Mouse (Mus musculus): ENCODE measurements around the gene Taar7e. TPM values are rescaled to one million over a fixed set of nuclear protein-coding genes. Genes with fewer than 3 reads are reported as not detected.
A peak's percentile ranks its signal among the peaks of the same experiment; 100 is the strongest.
"Not testable (repeated sequence)": the region's sequence is repeated elsewhere in the genome, so short reads cannot be mapped to it uniquely, and the experiment has no call there.

The Taar7e gene
- polyA plus RNA-seq, 1 experiment from 2014 or later = not detected

DNA sequence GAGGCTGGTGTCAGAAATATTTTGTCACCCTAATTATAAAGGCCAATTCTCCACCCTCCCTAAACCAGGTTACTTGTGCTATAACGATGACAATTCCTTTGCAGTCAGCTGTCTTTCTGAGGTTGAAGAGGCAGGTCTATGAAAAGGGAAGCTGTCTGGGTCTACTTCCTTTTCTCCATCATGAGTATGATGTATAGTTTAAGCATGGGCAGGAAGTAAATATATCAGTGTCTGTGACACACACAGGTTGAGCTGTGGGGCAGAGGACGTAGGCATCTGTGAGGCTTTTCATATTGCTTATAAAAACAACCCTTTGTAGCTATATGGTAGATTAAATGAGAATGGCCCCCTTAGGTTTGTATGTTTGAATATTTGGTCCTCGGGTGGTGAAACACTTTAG is 21.6 kb downstream of the Taar7e start:
- ATAC-seq (no peak), DNase-seq (ENCODE audit: low read depth, low spot score) (no peak)
- no peak for TF ChIP-seq CTCF (IDR thresholded peaks at IDR 0.05)
- ChIA-PET POLR2A (no interaction called here), CTCF (interaction anchor here (1.1 to 1.2 kb wide), 2 partner anchors 13 to 21 kb away, joined by 3 read pairs; no protein-coding TSS in a partner anchor)
- in situ Hi-C loops (cut with MboI; ENCODE audit: low pct_unique_long_range_greater_than_20kb) = no loop called here
- peaks cover 16% of the 10 kb centered on the region for H3K27me3 ChIP-seq

DNA sequence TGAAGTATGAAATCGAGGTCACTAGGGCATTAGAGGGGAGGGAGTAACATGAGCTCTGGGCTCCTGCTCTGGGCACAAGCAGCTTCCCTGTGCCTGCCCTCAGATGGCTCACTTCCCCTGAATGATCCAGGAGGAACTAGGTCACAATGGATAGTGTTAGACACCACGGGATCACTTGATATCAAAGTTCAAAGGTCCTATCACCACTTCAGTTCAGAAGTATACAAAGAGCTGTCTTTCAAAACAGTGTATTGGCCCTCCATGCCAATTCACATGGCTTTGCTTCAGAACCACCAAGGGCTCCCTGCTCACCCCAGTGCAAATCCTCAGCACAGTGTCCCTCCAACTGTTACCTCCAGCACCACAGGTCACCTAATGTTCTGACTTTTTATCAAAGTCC is 37.3 kb downstream of the Taar7e start:
- peaks cover 43% of the 10 kb centered on the region for H3K27me3 ChIP-seq
- ATAC-seq; CTCF ChIA-PET; POLR2A ChIA-PET; DNase-seq (ENCODE audit: low read depth, low spot score): not testable (repeated sequence)
- in situ Hi-C loops (cut with MboI; ENCODE audit: low pct_unique_long_range_greater_than_20kb) = loop anchor here (25.0 kb wide), 1 partner anchor 987 kb away; no protein-coding TSS in a partner anchor

DNA sequence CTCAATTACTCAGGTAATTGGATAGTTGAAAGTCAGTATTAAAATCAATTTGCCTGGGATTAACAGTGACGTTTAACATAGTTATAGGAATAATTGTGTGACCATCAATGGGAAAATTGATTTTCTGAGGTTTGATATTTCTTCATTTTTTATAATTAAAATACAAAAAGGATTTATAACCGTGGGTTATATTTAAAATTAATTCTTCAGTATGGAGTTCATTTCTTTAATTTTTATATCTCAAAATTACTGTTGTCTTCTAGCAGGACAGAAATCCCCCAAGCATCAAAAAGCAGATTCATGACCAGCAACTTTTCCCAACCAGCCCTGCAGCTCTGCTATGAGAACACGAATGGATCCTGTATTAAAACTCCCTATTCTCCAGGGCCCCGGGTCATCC is 38.8 kb downstream of the Taar7e start, which contains the start of gene Taar8a:
Gene Taar8a, plus strand, starts transcription at position 301 of the 400 bp plus-strand sequence.
- POLR2A ChIA-PET; DNase-seq (ENCODE audit: low read depth, low spot score); CTCF ChIA-PET; ATAC-seq: not testable (repeated sequence)
- in situ Hi-C loops (cut with MboI; ENCODE audit: low pct_unique_long_range_greater_than_20kb) = loop anchor here (25.0 kb wide), 1 partner anchor 989 kb away; no protein-coding TSS in a partner anchor
- peaks cover 44% of the 10 kb centered on the region for H3K27me3 ChIP-seq

DNA sequence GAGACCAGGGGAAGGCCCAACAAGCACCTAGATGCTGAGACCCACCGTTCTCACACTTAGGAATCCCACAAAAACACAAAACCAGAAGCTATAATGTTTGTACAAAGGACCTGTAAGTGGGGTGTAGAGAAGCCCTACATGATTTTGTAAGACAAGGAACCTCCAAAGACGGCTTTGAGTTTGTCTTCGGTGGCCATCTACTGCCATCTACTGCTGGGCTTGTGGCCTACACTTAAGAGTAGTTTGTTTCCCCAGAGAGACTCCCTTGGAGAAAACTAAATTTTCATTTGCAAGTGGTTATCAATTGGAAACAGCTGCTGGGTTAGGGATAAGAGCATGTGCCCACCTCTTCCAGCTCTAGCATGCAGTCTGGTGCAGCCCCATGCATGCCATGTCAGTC is 42.8 kb downstream of the Taar7e start:
- peak; percentile 68 for TF ChIP-seq CTCF (IDR thresholded peaks at IDR 0.05)
- POLR2A ChIA-PET = interaction anchor here (0.6 kb wide), 1 partner anchor 254 kb away, joined by 3 read pairs; no protein-coding TSS in a partner anchor
- DNase-seq (ENCODE audit: low read depth, low spot score) (no peak), ATAC-seq (no peak)
- H3K27me3 ChIP-seq = peaks cover 26% of the 10 kb centered on the region
- CTCF ChIA-PET = interaction anchor here (0.8 to 1.6 kb wide), 8 partner anchors 12 to 274 kb away, joined by 3 to 4 read pairs (median 3); no protein-coding TSS in a partner anchor
- in situ Hi-C loops (cut with MboI; ENCODE audit: low pct_unique_long_range_greater_than_20kb) = loop anchor here (5.0 to 25.0 kb wide), 2 partner anchors 263 to 993 kb away; no protein-coding TSS in a partner anchor

DNA sequence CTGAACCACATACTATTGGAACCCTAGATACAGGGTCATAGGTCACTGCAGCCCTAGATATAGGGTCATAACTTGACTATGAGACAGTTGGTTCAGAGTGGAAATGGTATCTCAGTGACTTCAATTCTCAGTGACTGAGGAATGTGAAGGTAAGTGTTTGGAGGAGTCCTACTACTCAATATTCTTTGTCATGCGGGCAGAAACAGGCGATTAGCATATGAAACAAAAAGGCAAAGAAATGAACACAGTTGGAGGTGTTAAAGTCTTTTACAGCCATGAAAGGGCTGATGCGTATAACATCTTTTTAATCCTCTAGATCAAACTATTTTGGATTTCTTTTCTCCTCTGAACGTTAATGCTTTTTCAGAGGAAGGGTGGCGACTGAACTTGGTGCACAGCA is 48.5 kb downstream of the Taar7e start:
- ATAC-seq (no peak), DNase-seq (ENCODE audit: low read depth, low spot score) (no peak)
- peaks cover 25% of the 10 kb centered on the region for H3K27me3 ChIP-seq
- no peak for TF ChIP-seq CTCF (IDR thresholded peaks at IDR 0.05)
- ChIA-PET CTCF (interaction anchor here (1.1 kb wide), 1 partner anchor 45 kb away, joined by 3 read pairs; no protein-coding TSS in a partner anchor), POLR2A (no interaction called here)
- in situ Hi-C loops (cut with MboI; ENCODE audit: low pct_unique_long_range_greater_than_20kb) = loop anchor here (25.0 kb wide), 1 partner anchor 999 kb away; no protein-coding TSS in a partner anchor

DNA sequence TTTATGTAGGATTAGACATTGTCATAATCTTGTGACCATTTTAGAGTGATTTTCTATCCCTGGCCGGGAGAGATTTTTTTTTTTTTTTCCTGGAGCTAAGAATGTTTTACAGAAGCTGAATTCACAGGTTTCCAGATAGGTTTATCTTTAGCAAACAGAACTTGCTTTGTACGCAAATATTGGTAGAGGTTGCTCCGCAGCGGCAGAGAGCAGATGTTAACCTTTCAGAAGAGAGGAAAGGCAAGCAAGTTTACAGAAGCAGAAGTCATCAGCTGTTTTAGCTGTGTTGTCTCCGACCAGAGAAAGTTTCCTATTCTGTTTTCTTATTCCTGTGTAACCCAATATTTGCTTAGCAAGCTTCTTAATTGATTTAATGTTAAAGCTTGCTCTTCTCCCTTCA is 49.1 kb downstream of the Taar7e start:
- H3K27me3 ChIP-seq = peaks cover 28% of the 10 kb centered on the region
- TF ChIP-seq CTCF (IDR thresholded peaks at IDR 0.05) = no peak
- ChIA-PET POLR2A (no interaction called here), CTCF (interaction anchor here (1.1 kb wide), 1 partner anchor 45 kb away, joined by 3 read pairs; no protein-coding TSS in a partner anchor)
- in situ Hi-C loops (cut with MboI; ENCODE audit: low pct_unique_long_range_greater_than_20kb) = loop anchor here (25.0 kb wide), 1 partner anchor 999 kb away; no protein-coding TSS in a partner anchor
- ATAC-seq (no peak), DNase-seq (ENCODE audit: low read depth, low spot score) (no peak)

DNA sequence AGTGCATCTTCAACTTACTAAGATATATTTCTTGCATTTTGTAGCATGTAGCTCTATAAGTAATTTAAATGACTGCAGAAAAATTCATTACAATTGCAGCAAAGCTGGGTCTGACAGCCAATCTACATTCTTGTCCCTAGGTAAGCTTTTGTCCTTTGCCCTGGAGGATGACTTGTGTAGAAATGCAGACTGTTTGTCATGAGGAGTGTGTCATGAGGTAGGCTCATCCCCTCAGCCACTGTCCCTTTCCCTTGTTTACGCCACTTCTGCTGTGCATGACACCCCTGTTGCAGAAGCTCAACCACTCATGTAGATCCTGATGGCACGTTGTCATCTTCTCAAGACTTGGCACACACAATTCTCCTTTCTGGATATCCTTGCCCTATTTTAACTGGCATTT is 49.8 kb downstream of the Taar7e start:
- ChIA-PET POLR2A (no interaction called here), CTCF (no interaction called here)
- no peak for TF ChIP-seq CTCF (IDR thresholded peaks at IDR 0.05)
- DNase-seq (ENCODE audit: low read depth, low spot score) (no peak), ATAC-seq (no peak)
- H3K27me3 ChIP-seq = peaks cover 28% of the 10 kb centered on the region
- in situ Hi-C loops (cut with MboI; ENCODE audit: low pct_unique_long_range_greater_than_20kb) = loop anchor here (25.0 kb wide), 1 partner anchor 1000 kb away; no protein-coding TSS in a partner anchor

Other genes with a start within 250 kb of the Taar7e start
- 8.0 TPM for gene Slc18b1, start 240.6 kb upstream of the Taar7e start, polyA plus RNA-seq (2021)
- gene Vnn3, start 186.2 kb upstream of the Taar7e start, polyA plus RNA-seq (2021) = not detected
- 0.21 TPM for gene Vnn1, start 142.9 kb upstream of the Taar7e start, polyA plus RNA-seq (2021)
- not detected for gene Taar1, start 117.3 kb upstream of the Taar7e start, polyA plus RNA-seq (2021)
- gene Taar2, start 99.0 kb upstream of the Taar7e start, polyA plus RNA-seq (2021) = not detected
- gene Taar3, start 88.1 kb upstream of the Taar7e start, polyA plus RNA-seq (2021) = not detected
- gene Taar4, start 77.1 kb upstream of the Taar7e start, polyA plus RNA-seq (2021) = not detected
- not detected for gene Taar5, start 66.9 kb upstream of the Taar7e start, polyA plus RNA-seq (2021)
- gene Taar6, start 52.0 kb upstream of the Taar7e start, polyA plus RNA-seq (2021) = not detected
- not detected for gene Taar7a, start 44.1 kb upstream of the Taar7e start, polyA plus RNA-seq (2021)
- not detected for gene Taar7b, start 37.7 kb upstream of the Taar7e start, polyA plus RNA-seq (2021)
- gene Taar7d, start 10.4 kb upstream of the Taar7e start, polyA plus RNA-seq (2021) = not detected
- gene Taar7f, start 11.9 kb downstream of the Taar7e start, polyA plus RNA-seq (2021) = not detected
- gene Taar8a, start 38.9 kb downstream of the Taar7e start, polyA plus RNA-seq (2021) = not detected
- not detected for gene Taar8b, start 54.7 kb downstream of the Taar7e start, polyA plus RNA-seq (2021)
- not detected for gene Taar8c, start 64.3 kb downstream of the Taar7e start, polyA plus RNA-seq (2021)
- gene Taar9, start 71.9 kb downstream of the Taar7e start, polyA plus RNA-seq (2021) = not detected
- 145 TPM for gene Stx7, start 111.7 kb downstream of the Taar7e start, polyA plus RNA-seq (2021)
- gene Moxd1, start 185.9 kb downstream of the Taar7e start, polyA plus RNA-seq (2021) = not detected

Measured in Patski (cell line).